ENCODE assay signal across 9 mouse cellular contexts in genomic region chr19:47179272-47179809, GRCm38 (mm10). TPM values are rescaled to one million over a fixed set of nuclear protein-coding genes. Genes with fewer than 3 reads are reported as not detected.
DNase-seq lines count a peak whose midpoint lies in the region; ATAC-seq lines count a peak whose summit lies in the region.
"Had no signal": no experiment of that assay in that cellular context is flagged by ENCODE, and none has a peak within 500 bp of the region (broad histone marks: within the 10 kb centered on the region; RNA-seq: fewer than 3 reads in every experiment).

No protein-coding gene starts in this region.

- H3K9me3 ChIP-seq in embryonic facial prominence, embryonic 14.5 days (ENCODE audit: control insufficient read depth, low read length) = peaks cover 4% of the 10 kb centered on the region; the same call in 1 of the 2 replicates
- H3K9me3 ChIP-seq in intestine, embryonic 14.5 days (ENCODE audit: control insufficient read depth, low read length) = no peaks in the 10 kb centered on the region
- H3K9me3 ChIP-seq in liver, embryonic 15.5 days (replicated peaks) = no peaks in the 10 kb centered on the region

- H3K9ac ChIP-seq in embryonic facial prominence, embryonic 14.5 days (ENCODE audit: low read depth, low read length) = peak overlapping the region; percentile 76
- H3K9ac ChIP-seq in intestine, embryonic 14.5 days (ENCODE audit: low read length) = peak overlapping the region; percentile 67
- no peak overlapping the region for H3K9ac ChIP-seq in liver, embryonic 15.5 days

- peaks cover 18% of the 10 kb centered on the region for H3K27me3 ChIP-seq in embryonic facial prominence, embryonic 14.5 days (replicated peaks; ENCODE audit: control insufficient read depth, insufficient read depth, low read length)
- peaks cover 12% of the 10 kb centered on the region for H3K27me3 ChIP-seq in intestine, embryonic 14.5 days (replicated peaks; ENCODE audit: control insufficient read depth, insufficient read depth, low read length)
- peaks cover 73% of the 10 kb centered on the region for H3K27me3 ChIP-seq in liver, embryonic 15.5 days

- ATAC-seq in embryonic facial prominence, embryonic 14.5 days (ENCODE audit: low read depth) = peak; percentile 65
- ATAC-seq in intestine, embryonic 14.5 days (replicated peaks; ENCODE audit: low FRiP score, low TSS enrichment, low read depth) = no peak; the same call in 1 of the 2 replicates
- ATAC-seq in liver, embryonic 15.5 days (ENCODE audit: insufficient read depth) = no peak
- no peak for ATAC-seq in granulocyte monocyte progenitor cell, adult 5-6 weeks (replicated peaks; ENCODE audit: poor library complexity, severe bottlenecking)

- H3K27ac ChIP-seq in embryonic facial prominence, embryonic 14.5 days (replicated peaks; ENCODE audit: low read depth, low read length) = 0 out of 2 replicates have a peak overlapping the region, but pooled peaks have one; percentile 33
- H3K27ac ChIP-seq in intestine, embryonic 14.5 days (ENCODE audit: low read depth) = no peak overlapping the region
- no peak overlapping the region for H3K27ac ChIP-seq in liver, embryonic 15.5 days (replicated peaks)

- H3K4me3 ChIP-seq in embryonic facial prominence, embryonic 14.5 days (ENCODE audit: low read depth, low read length) = peak overlapping the region; percentile 75
- H3K4me3 ChIP-seq in intestine, embryonic 14.5 days (ENCODE audit: low read depth, low read length) = peak overlapping the region; percentile 61
- peak overlapping the region; percentile 51 for H3K4me3 ChIP-seq in liver, embryonic 15.5 days (replicated peaks)

- H3K4me1 ChIP-seq in embryonic facial prominence, embryonic 14.5 days (ENCODE audit: control insufficient read depth, insufficient read depth, low read length) = peaks cover 5% of the 10 kb centered on the region
- H3K4me1 ChIP-seq in intestine, embryonic 14.5 days (replicated peaks; ENCODE audit: control insufficient read depth, insufficient read depth, low read length) = peaks cover 5% of the 10 kb centered on the region; the same call in 1 of the 2 replicates
- H3K4me1 ChIP-seq in liver, embryonic 15.5 days (replicated peaks) = peaks cover 8% of the 10 kb centered on the region; the same call in 1 of the 2 replicates

- DNase-seq in layer of hippocampus, adult 11-12 months (ENCODE audit: low spot score) = peak; percentile 48
- DNase-seq in layer of hippocampus, adult 8-10 months (ENCODE audit: low spot score in 2 of 2) = no peak
- DNase-seq in adrenal gland, postnatal 14 days = peak; percentile 57
- peak; percentile 48 for DNase-seq in embryonic facial prominence, embryonic 14.5 days (ENCODE audit: low spot score)
- DNase-seq in intestine, embryonic 14.5 days (ENCODE audit: low spot score) = peak; percentile 78
- DNase-seq in right cerebral cortex, postnatal 14 days = peak; percentile 35

- peak overlapping the region; percentile 99 for H3K4me2 ChIP-seq in embryonic facial prominence, embryonic 14.5 days (ENCODE audit: low read depth, low read length)
- H3K4me2 ChIP-seq in intestine, embryonic 14.5 days (ENCODE audit: low read length) = peak overlapping the region; percentile 99
- H3K4me2 ChIP-seq in liver, embryonic 15.5 days = peak overlapping the region; percentile 73

- under 1% methylated on average over 23 of the region's 42 CpGs for WGBS in embryonic facial prominence, embryonic 14.5 days
- 1% methylated on average over 33 of the region's 42 CpGs for WGBS in intestine, embryonic 14.5 days
- WGBS in liver, embryonic 15.5 days (ENCODE audit: insufficient replicate concordance) = 3% methylated on average over 38 of the region's 42 CpGs

- no peaks in the 10 kb centered on the region for H3K36me3 ChIP-seq in embryonic facial prominence, embryonic 14.5 days (ENCODE audit: control insufficient read depth, insufficient read depth, low read length)
- no peaks in the 10 kb centered on the region for H3K36me3 ChIP-seq in intestine, embryonic 14.5 days (ENCODE audit: control insufficient read depth, insufficient read depth, low read length)
- no peaks in the 10 kb centered on the region for H3K36me3 ChIP-seq in liver, embryonic 15.5 days (replicated peaks)

RNA-seq across cellular contexts. Expression of gene Neurl1a, which starts 0.7 kb away (rescaled TPM):
- total RNA-seq in layer of hippocampus, adult 8-10 months (2022) = 100 to 1,000 TPM; 144 to 170 (median 155) TPM
- total RNA-seq in adrenal gland, postnatal 14 days (2021) = 15.3 and 16.0 TPM in 2 replicates
- polyA plus RNA-seq in embryonic facial prominence, embryonic 14.5 days (2014; fragmentation: Nextera tagmentation; extraction: Ambion mirVana) = 7.1 and 8.2 TPM in 2 replicates
- 8.6 and 9.1 TPM in 2 replicates for polyA plus RNA-seq in intestine, embryonic 14.5 days (2014; fragmentation: Nextera tagmentation; extraction: Ambion mirVana)
- 1.1 and 1.5 TPM in 2 replicates for polyA plus RNA-seq in liver, embryonic 15.5 days (2015; fragmentation: Nextera tagmentation; extraction: Ambion mirVana)
- total RNA-seq in granulocyte monocyte progenitor cell, adult 5-6 weeks (2014; fragmentation: Nextera tagmentation) = not detected in 2 replicates
- total RNA-seq in granulocyte monocyte progenitor cell, adult 5-6 weeks (2017) = 0.04 TPM in 1 of 2 replicates, not detected in the other

RNA-seq across cellular contexts. Expression of gene Calhm3, which starts 21.8 kb away (rescaled TPM):
- total RNA-seq in layer of hippocampus, adult 8-10 months (2022) = not detected
- not detected in 2 replicates for total RNA-seq in adrenal gland, postnatal 14 days (2021)
- polyA plus RNA-seq in embryonic facial prominence, embryonic 14.5 days (2014; fragmentation: Nextera tagmentation; extraction: Ambion mirVana) = not detected in 2 replicates
- not detected in 2 replicates for polyA plus RNA-seq in intestine, embryonic 14.5 days (2014; fragmentation: Nextera tagmentation; extraction: Ambion mirVana)
- polyA plus RNA-seq in liver, embryonic 15.5 days (2015; fragmentation: Nextera tagmentation; extraction: Ambion mirVana) = not detected in 2 replicates
- not detected in 2 replicates for total RNA-seq in granulocyte monocyte progenitor cell, adult 5-6 weeks (2014; fragmentation: Nextera tagmentation)
- total RNA-seq in granulocyte monocyte progenitor cell, adult 5-6 weeks (2017) = not detected in 2 replicates
- total RNA-seq: layer of hippocampus, postnatal 14 days had no signal

RNA-seq across cellular contexts. Expression of gene Calhm1, which starts 35.3 kb away (rescaled TPM):
- not detected for total RNA-seq in layer of hippocampus, adult 8-10 months (2022)
- total RNA-seq in adrenal gland, postnatal 14 days (2021) = not detected in 2 replicates
- not detected in 2 replicates for polyA plus RNA-seq in embryonic facial prominence, embryonic 14.5 days (2014; fragmentation: Nextera tagmentation; extraction: Ambion mirVana)
- not detected in 2 replicates for polyA plus RNA-seq in intestine, embryonic 14.5 days (2014; fragmentation: Nextera tagmentation; extraction: Ambion mirVana)
- polyA plus RNA-seq in liver, embryonic 15.5 days (2015; fragmentation: Nextera tagmentation; extraction: Ambion mirVana) = not detected in 2 replicates
- total RNA-seq in granulocyte monocyte progenitor cell, adult 5-6 weeks (2014; fragmentation: Nextera tagmentation) = not detected in 2 replicates
- not detected in 2 replicates for total RNA-seq in granulocyte monocyte progenitor cell, adult 5-6 weeks (2017)
- total RNA-seq: layer of hippocampus, postnatal 14 days had no signal

RNA-seq across cellular contexts. Expression of gene Calhm2, which starts 41.2 kb away (rescaled TPM):
- total RNA-seq in layer of hippocampus, adult 8-10 months (2022) = 1 to 10 TPM; 4.5 to 7.5 (median 6.3) TPM
- 4.4 and 5.4 TPM in 2 replicates for total RNA-seq in adrenal gland, postnatal 14 days (2021)
- 4.3 and 4.9 TPM in 2 replicates for polyA plus RNA-seq in embryonic facial prominence, embryonic 14.5 days (2014; fragmentation: Nextera tagmentation; extraction: Ambion mirVana)
- 2.5 and 3.1 TPM in 2 replicates for polyA plus RNA-seq in intestine, embryonic 14.5 days (2014; fragmentation: Nextera tagmentation; extraction: Ambion mirVana)
- polyA plus RNA-seq in liver, embryonic 15.5 days (2015; fragmentation: Nextera tagmentation; extraction: Ambion mirVana) = 2.1 and 2.2 TPM in 2 replicates
- total RNA-seq in granulocyte monocyte progenitor cell, adult 5-6 weeks (2014; fragmentation: Nextera tagmentation) = 6.6 and 18.6 TPM in 2 replicates
- total RNA-seq in granulocyte monocyte progenitor cell, adult 5-6 weeks (2017) = 6.0 and 10.2 TPM in 2 replicates

Comparison
In these comparisons a context has a peak if more than half of its experiments do, and no peak if none do; other contexts are left out.
1. DNase-seq: peak in layer of hippocampus, adult 11-12 months (single experiment), adrenal gland, postnatal 14 days (single experiment), embryonic facial prominence, embryonic 14.5 days (single experiment), intestine, embryonic 14.5 days (single experiment) and right cerebral cortex, postnatal 14 days (single experiment); none in layer of hippocampus, adult 8-10 months (0 of 2).
2. RNA of gene Neurl1a, which starts 0.7 kb away (total RNA-seq): 144 to 170 TPM in layer of hippocampus, adult 8-10 months and 15.3 to 16.0 TPM in adrenal gland, postnatal 14 days; 0.04 TPM in granulocyte monocyte progenitor cell, adult 5-6 weeks; every median in the first group is over 10 times any median in the second.
3. Peak in every context shown above with its lines, with median percentiles within 50 percentile points of each other: H3K4me2 ChIP-seq and H3K4me3 ChIP-seq.